Mouse (Mus musculus) natural killer cell, adult 2 months (primary cell): Measurements from ENCODE around the gene Kif2c.

Experiments used
- DNase-seq, 2 experiments: peaks; one replicate each; pipeline ENCODE4 v3.0.0; 2022; ENCODE audit warnings: low spot score in 2 of 2

The Kif2c gene

DNA sequence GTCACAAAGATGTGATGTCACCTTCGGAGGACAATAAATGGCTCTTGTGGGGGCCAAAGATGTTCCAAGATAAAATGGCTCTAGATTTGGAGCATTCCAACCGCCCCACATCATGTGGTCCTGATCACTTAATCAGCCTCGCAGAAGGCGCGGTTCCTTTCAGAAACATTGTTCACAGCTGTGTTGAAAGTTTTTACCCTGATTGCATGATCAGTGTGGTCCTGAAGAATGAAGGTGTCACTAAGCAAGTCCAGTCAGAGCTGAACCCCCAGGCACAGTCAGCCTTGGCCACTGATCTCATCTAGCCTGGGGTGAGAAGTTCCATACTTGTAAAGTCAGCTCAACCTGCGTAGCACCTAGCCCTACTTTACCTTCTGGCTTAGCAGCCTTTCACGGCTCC, 64.5 kb downstream of the Kif2c start:
- peak in 1 of 2 experiments; percentile 20 for DNase-seq

DNA sequence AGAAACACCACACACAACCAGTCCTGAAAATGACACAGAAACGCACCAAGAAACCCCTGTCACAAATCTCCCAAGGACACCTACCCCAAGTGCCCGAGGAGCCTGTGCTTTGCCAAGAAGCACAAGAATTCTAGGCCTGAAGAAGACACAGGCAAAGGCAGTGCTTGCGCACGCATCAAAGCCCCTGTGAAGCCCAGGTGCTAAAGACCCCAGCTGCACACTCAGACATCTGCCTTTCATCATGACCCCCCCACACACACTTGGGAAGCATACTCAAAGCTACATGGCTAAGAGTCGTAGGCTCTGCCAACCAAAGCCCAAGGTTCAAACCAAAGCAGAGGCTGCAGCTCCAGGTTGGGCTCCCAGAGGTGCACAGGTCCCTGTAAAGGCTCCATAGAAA, 66.8 kb downstream of the Kif2c start:
- DNase-seq = no peak

DNA sequence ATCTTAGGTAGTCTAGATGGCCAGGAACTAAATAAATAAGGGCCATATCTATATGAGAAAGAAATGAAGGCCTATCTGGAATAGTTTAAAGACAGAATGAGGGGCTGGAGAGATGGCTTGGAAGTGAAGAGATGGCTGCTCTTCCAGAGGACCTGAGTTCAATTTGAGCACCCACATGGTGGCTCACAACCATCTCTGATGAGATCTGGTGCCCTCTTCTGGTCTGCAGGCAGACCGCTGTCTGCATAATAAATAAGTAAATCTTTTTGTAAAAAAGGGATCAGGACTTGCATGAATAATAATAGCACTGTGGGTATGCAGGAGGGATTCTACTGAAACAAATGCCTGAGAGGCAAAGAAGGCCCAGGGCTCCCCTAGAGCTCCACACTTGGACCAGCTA, 69.2 kb downstream of the Kif2c start:
- no peak for DNase-seq

DNA sequence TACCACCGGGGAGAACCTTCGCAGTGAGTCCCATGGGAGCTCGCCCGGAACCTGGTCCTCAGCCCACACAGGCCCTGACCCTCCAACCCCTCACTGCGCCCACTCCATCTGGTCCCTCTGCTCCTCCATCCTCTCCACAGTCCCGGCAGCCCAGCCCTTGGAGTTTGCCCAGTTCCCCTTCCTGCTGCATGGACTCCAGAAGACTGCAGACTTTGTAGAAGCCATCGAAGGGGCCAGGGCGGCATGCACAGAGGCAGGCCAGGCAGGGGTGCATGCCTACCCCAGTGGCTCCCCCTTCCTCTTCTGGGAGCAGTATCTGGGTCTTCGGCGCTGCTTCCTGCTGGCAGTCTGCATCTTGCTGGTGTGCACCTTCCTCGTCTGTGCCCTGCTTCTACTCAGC, 71.5 kb downstream of the Kif2c start:
- no peak for DNase-seq

DNA sequence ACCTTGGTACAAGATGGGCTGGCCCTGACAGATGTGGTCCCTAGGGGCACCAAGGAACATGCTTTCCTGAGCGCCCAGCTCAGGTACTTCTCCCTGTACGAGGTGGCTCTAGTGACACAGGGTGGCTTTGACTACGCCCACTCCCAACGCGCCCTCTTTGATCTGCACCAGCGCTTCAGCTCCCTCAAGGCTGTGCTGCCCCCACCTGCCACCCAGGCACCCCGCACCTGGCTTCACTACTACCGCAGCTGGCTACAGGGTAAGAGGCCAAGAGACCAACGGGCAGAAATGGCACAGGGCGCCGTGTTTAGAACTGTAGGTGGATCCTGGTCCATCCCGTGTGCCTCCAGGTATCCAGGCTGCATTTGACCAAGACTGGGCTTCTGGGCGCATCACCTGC, 72.2 kb downstream of the Kif2c start:
- no peak for DNase-seq
